Mouse (Mus musculus): ENCODE data around the gene Ush1g. TPM values are rescaled to one million over a fixed set of nuclear protein-coding genes. Genes with fewer than 3 reads are reported as not detected.

Gene Ush1g
- total and polyA plus RNA-seq, 2 experiments from 2014 or later: 0.32 TPM; not detected in 1

DNA sequence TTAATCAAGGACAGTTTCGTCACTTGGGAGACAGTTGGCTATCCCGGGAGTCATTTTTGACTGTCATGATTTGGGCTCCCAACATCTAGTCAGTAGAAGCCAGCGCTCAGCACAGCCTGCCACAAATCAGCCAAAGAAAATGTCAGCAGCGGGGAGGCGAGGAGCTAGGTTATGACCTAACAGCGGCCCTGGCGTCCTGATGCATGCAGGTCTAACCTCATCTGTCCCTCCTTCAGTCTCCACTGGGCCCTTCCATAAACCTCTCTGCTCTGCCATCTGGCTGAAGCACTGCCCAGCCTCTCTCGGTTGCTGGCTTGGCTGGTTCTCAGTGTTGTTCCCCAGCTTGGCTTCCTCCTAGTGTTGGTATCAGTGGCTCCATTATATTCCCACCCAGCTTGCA, 39.5 kb downstream of the Ush1g start:
- Histone ChIP-seq H3K4me1 (ENCODE audit: insufficient read depth, low read length) (peaks cover 5% of the 10 kb centered on the region; the same call in 1 of the 2 replicates), H3K4me3 (ENCODE audit: low read depth, low read length) (no peak overlapping the region), H3K4me2 (ENCODE audit: low read depth, low read length, poor library complexity, severe bottlenecking) (no peak overlapping the region), H3K27ac (ENCODE audit: low read depth, low read length) (peak overlapping the region; percentile 55; the same call in 1 of the 2 replicates), H3K9me3 (ENCODE audit: low read length) (no peaks in the 10 kb centered on the region), H3K36me3 (ENCODE audit: insufficient read depth, low read length) (no peaks in the 10 kb centered on the region), H3K27me3 (ENCODE audit: insufficient read depth, low read length) (no peaks in the 10 kb centered on the region), H3K9ac (replicated peaks; ENCODE audit: low read length, poor library complexity, severe bottlenecking) (no peak overlapping the region)
- ATAC-seq (ENCODE audit: low FRiP score) (peak; percentile 35; the same call in 1 of the 2 replicates), DNase-seq (ENCODE audit: low spot score) (peak; percentile 61)
- 69% methylated on average over 8 of the region's 8 CpGs for WGBS
- TF ChIP-seq CTCF (IDR thresholded peaks at IDR 0.05): no peak

DNA sequence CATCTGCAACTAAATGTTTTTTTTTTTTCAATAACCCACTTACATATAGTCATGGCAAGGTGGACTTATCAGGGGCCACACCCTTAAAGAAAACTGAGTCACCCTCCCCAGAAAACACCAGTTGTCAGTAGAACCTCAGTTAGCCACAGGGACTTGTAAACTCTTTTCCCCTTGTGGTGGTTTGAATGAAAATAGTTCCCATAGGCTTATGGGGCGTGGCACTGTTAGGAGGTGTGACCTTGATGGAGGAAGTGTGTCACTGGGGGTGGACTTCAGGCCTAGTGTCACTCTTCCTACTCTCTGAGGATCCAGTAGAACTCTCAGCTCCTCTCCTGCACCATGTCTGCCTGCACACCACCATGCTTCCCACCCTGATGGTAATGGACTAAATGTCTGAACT, 42.1 kb downstream of the Ush1g start:
- WGBS: 79% methylated on average over 1 of the region's 1 CpGs
- no peak for ATAC-seq (ENCODE audit: low FRiP score)
- peaks cover 18% of the 10 kb centered on the region for H3K4me1 ChIP-seq (ENCODE audit: insufficient read depth, low read length)

DNA sequence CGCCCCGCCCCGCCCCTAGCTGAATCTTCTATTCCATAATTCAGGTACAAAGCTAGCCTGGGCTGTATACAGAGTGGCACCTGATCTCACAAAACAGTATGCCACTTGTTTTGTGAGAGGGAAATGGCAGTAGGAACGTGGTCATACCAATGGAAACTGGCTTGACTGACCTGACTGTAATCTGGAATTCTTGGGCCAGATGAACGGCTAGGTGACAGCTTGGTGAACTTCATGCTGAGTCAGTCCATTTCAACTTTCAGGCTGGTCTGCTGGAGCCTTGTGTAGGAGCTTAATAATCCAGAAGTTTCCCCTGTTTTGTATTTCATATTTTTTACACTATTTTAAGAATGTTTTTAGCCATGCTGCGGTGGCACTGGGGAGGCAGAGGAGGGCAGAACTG, 43.7 kb downstream of the Ush1g start:
- Histone ChIP-seq H3K27ac (ENCODE audit: low read depth, low read length) (no peak overlapping the region), H3K36me3 (ENCODE audit: insufficient read depth, low read length) (no peaks in the 10 kb centered on the region), H3K9ac (replicated peaks; ENCODE audit: low read length, poor library complexity, severe bottlenecking) (no peak overlapping the region), H3K4me3 (ENCODE audit: low read depth, low read length) (no peak overlapping the region), H3K4me1 (ENCODE audit: insufficient read depth, low read length) (peaks cover 21% of the 10 kb centered on the region), H3K27me3 (ENCODE audit: insufficient read depth, low read length) (no peaks in the 10 kb centered on the region), H3K9me3 (ENCODE audit: low read length) (no peaks in the 10 kb centered on the region), H3K4me2 (ENCODE audit: low read depth, low read length, poor library complexity, severe bottlenecking) (no peak overlapping the region; the same call in 1 of the 2 replicates)
- no peak for TF ChIP-seq CTCF (IDR thresholded peaks at IDR 0.05)
- ATAC-seq (ENCODE audit: low FRiP score): no peak
- no peak for DNase-seq (ENCODE audit: low spot score)
- WGBS: 79% methylated on average over 6 of the region's 6 CpGs

More for the DNA sequence above, 42.1 kb downstream of the Ush1g start:
- Histone ChIP-seq H3K4me3 (ENCODE audit: low read depth, low read length) (no peak overlapping the region), H3K27ac (ENCODE audit: low read depth, low read length) (no peak overlapping the region), H3K36me3 (ENCODE audit: insufficient read depth, low read length) (no peaks in the 10 kb centered on the region), H3K9ac (replicated peaks; ENCODE audit: low read length, poor library complexity, severe bottlenecking) (no peak overlapping the region), H3K9me3 (ENCODE audit: low read length) (no peaks in the 10 kb centered on the region), H3K27me3 (ENCODE audit: insufficient read depth, low read length) (no peaks in the 10 kb centered on the region), H3K4me2 (ENCODE audit: low read depth, low read length, poor library complexity, severe bottlenecking) (no peak overlapping the region)
- TF ChIP-seq CTCF (IDR thresholded peaks at IDR 0.05): no peak
- no peak for DNase-seq (ENCODE audit: low spot score)

- H3K4me1 ChIP-seq (ENCODE audit: insufficient read depth, low read length): peaks cover 21% of the 10 kb centered on the region
- peak overlapping the region; percentile 60; the same call in 1 of the 2 replicates for H3K9ac ChIP-seq (replicated peaks; ENCODE audit: low read length, poor library complexity, severe bottlenecking)
- peak overlapping the region; percentile 61 for H3K4me3 ChIP-seq (ENCODE audit: low read depth, low read length)
- peak overlapping the region; percentile 85 for H3K27ac ChIP-seq (ENCODE audit: low read depth, low read length)
- no peak for DNase-seq (ENCODE audit: low spot score)
- H3K9me3 ChIP-seq (ENCODE audit: low read length): no peaks in the 10 kb centered on the region
- ATAC-seq (ENCODE audit: low FRiP score): no peak
- H3K36me3 ChIP-seq (ENCODE audit: insufficient read depth, low read length): no peaks in the 10 kb centered on the region
- TF ChIP-seq CTCF (IDR thresholded peaks at IDR 0.05): no peak
- 19% methylated on average over 7 of the region's 7 CpGs for WGBS
- H3K27me3 ChIP-seq (ENCODE audit: insufficient read depth, low read length): no peaks in the 10 kb centered on the region
- H3K4me2 ChIP-seq (ENCODE audit: low read depth, low read length, poor library complexity, severe bottlenecking): peak overlapping the region; percentile 81
These were observed 44.3 kb downstream of the Ush1g start for GRCm38 (mm10) chr11:115277604-115277975.

- DNase-seq (ENCODE audit: low spot score): peak; percentile 100
- H3K36me3 ChIP-seq (ENCODE audit: insufficient read depth, low read length): 0 out of 2 replicates have a peak, but pooled peaks cover under 1% of the 10 kb centered on the region
- H3K27ac ChIP-seq (ENCODE audit: low read depth, low read length): peak within 1 kb of the TSS; percentile 91
- H3K9ac ChIP-seq (replicated peaks; ENCODE audit: low read length, poor library complexity, severe bottlenecking): peak within 1 kb of the TSS; percentile 74
- peak; percentile 95 for ATAC-seq (ENCODE audit: low FRiP score)
- peaks cover 21% of the 10 kb centered on the region for H3K4me1 ChIP-seq (ENCODE audit: insufficient read depth, low read length)
- H3K27me3 ChIP-seq (ENCODE audit: insufficient read depth, low read length): no peaks in the 10 kb centered on the region
- peak within 1 kb of the TSS; percentile 83 for H3K4me2 ChIP-seq (ENCODE audit: low read depth, low read length, poor library complexity, severe bottlenecking)
- peak; percentile 24; the same call in 1 of the 2 replicates for TF ChIP-seq CTCF (IDR thresholded peaks at IDR 0.05)
- peak within 1 kb of the TSS; percentile 61 for H3K4me3 ChIP-seq (ENCODE audit: low read depth, low read length)
- no peaks in the 10 kb centered on the region for H3K9me3 ChIP-seq (ENCODE audit: low read length)
- under 1% methylated on average over 42 of the region's 42 CpGs for WGBS
These were observed 44.8 kb downstream of the Ush1g start, which contains the start of gene Fdxr for GRCm38 (mm10) chr11:115276780-115277603. Fdxr (minus strand) TSS chr11:115277050.

DNA sequence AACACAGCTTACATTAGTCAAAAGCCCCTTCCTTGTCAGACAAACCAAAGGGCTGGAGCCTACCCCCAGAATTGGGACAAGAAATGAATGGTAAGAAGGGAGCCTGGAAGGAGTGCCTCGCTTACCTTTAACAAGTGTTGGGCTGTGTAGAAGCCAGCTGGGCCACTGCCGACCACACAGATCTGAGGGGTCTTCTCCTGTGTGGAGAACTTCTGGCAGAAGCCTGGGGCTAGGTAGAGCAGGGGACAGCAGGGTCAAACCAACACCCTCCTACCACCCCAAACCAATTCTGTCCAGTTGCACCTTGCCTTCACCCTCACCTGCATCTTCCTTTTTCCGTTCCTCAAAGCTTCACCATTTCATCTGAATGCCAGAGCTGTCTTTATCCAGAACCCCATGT, 45.9 kb downstream of the Ush1g start:
- H3K27ac ChIP-seq (ENCODE audit: low read depth, low read length): peak overlapping the region; percentile 91
- TF ChIP-seq CTCF (IDR thresholded peaks at IDR 0.05): no peak
- H3K36me3 ChIP-seq (ENCODE audit: insufficient read depth, low read length): peaks cover 8% of the 10 kb centered on the region; the same call in 1 of the 2 replicates
- H3K9ac ChIP-seq (replicated peaks; ENCODE audit: low read length, poor library complexity, severe bottlenecking): peak overlapping the region; percentile 74
- DNase-seq (ENCODE audit: low spot score) (no peak), ATAC-seq (ENCODE audit: low FRiP score) (no peak)
- peak overlapping the region; percentile 83 for H3K4me2 ChIP-seq (ENCODE audit: low read depth, low read length, poor library complexity, severe bottlenecking)
- H3K4me1 ChIP-seq (ENCODE audit: insufficient read depth, low read length): peaks cover 21% of the 10 kb centered on the region
- H3K4me3 ChIP-seq (ENCODE audit: low read depth, low read length): peak overlapping the region; percentile 61
- H3K9me3 ChIP-seq (ENCODE audit: low read length): no peaks in the 10 kb centered on the region
- H3K27me3 ChIP-seq (ENCODE audit: insufficient read depth, low read length): no peaks in the 10 kb centered on the region
- WGBS: 61% methylated on average over 3 of the region's 3 CpGs
